Mouse (Mus musculus): ENCODE data around the gene Paqr9.

GRCm38 (mm10) chr9:95614861-95615615 lies 55.6 kb downstream of the Paqr9 start:
- TF ChIP-seq GATA1 (IDR thresholded peaks at IDR 0.05; ENCODE audit: borderline replicate concordance, low read length) = no peak
- no peak for TF ChIP-seq FLI1 (IDR thresholded peaks at IDR 0.05; ENCODE audit: low read length)

Data from megakaryocyte, embryonic 14.5 days (primary cell).